Mouse (Mus musculus): ENCODE measurements at regions not wholly inside any gene's neighbourhood (a gene's known extent, or its start where the extent isn't known, plus 50 kb on each side); places are given as distances from the start of the nearest gene placed in this dataset.

DNA sequence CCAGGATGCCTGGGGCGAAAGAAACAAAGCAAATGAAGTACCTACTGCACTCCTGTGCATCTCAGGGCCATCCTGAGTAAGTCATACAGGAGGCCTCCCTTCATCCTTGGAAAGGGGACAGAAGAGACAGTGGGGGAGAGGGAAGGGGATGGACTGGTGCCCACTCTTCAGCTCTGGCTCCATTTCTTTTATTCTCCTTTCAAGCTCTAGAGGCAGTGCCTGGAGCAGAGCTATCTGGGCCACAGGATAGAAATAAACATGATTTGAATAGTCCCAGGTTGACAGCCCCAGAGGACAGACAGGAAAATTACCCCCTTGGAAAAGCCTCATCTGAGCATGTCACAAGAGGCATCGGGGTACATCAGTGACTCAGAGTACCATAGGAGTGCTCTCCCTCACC is 72.2 kb upstream of the Mafb start:
- TF ChIP-seq CTCF (IDR thresholded peaks at IDR 0.05; ENCODE audit: low read depth, low read length) (no peak), POLR2A (IDR thresholded peaks at IDR 0.05; ENCODE audit: extremely low read depth, insufficient read depth, low read length) (no peak)
